Mouse (Mus musculus) stomach, postnatal 0 days (tissue): ENCODE data around the gene 1810043G02Rik. TPM values are rescaled to one million over a fixed set of nuclear protein-coding genes. Genes with fewer than 3 reads are reported as not detected.

ENCODE experiments used
- ATAC-seq: fragments of 200-750 bp; cut with Nextera tagmentation; 2 replicates; pipeline ENCODE4 v1.8.0; 2017; ENCODE audit not compliant: low FRiP score, low TSS enrichment
- DNase-seq: peaks from one replicate; pipeline ENCODE4 v3.0.0-alpha.2; 2016; ENCODE audit warnings: low spot score
- H3K27ac ChIP-seq: fragments of 300-500 bp; sonication (generic); replicated peaks from 2 replicates; pipeline ENCODE4 v1.5.1; 2014; ENCODE audit warnings: mild to moderate bottlenecking, control low read depth
- H3K27me3 ChIP-seq: fragments of 300-500 bp; sonication (generic); 2 replicates; pipeline ENCODE4 v1.6.1; 2014; ENCODE audit warnings: low read length; ENCODE audit not compliant: control insufficient read depth, insufficient read depth
- H3K36me3 ChIP-seq: fragments of 300-500 bp; sonication (generic); 2 replicates; pipeline ENCODE4 v1.6.1; 2014; ENCODE audit warnings: low read length, mixed read lengths; ENCODE audit not compliant: control insufficient read depth, insufficient read depth
- H3K4me1 ChIP-seq: fragments of 300-500 bp; sonication (generic); replicated peaks from 2 replicates; pipeline ENCODE4 v1.6.1; 2014; ENCODE audit warnings: antibody characterized with exemption; ENCODE audit not compliant: control insufficient read depth, insufficient read depth
- H3K4me2 ChIP-seq: fragments of 300-500 bp; sonication (generic); replicated peaks from 2 replicates; pipeline ENCODE4 v1.6.1; 2014; ENCODE audit warnings: low read depth, mild to moderate bottlenecking, control low read depth, moderate library complexity
- H3K4me3 ChIP-seq: fragments of 300-500 bp; sonication (generic); 2 replicates; pipeline ENCODE4 v1.5.1; 2014; ENCODE audit warnings: low read depth, low read length, control low read depth
- H3K9ac ChIP-seq: fragments of 300-500 bp; sonication (generic); 2 replicates; pipeline ENCODE4 v1.6.1; 2014; ENCODE audit warnings: mild to moderate bottlenecking, low read length, control low read depth, mixed read lengths
- H3K9me3 ChIP-seq: fragments of 300-500 bp; sonication (generic); 2 replicates; pipeline ENCODE4 v1.6.1; 2016; ENCODE audit warnings: low read length; ENCODE audit not compliant: control insufficient read depth
- CTCF ChIP-seq: IDR thresholded peaks from 2 replicates; pipeline ENCODE4 v1.5.1; 2016; ENCODE audit warnings: antibody characterized with exemption, low read depth, mild to moderate bottlenecking, moderate library complexity
- EP300 ChIP-seq: optimal IDR thresholded peaks from 2 replicates; pipeline ENCODE3; 2016; ENCODE audit warnings: antibody characterized with exemption
- WGBS: fragments of 180-500 bp; shearing (Covaris S2); extraction: QIAGEN DNeasy Blood & Tissue Kit; methylation state at CpG from one replicate; pipeline ENCODE4 v1.1.7; 2014; 5-methylcytosine and 5-hydroxymethylcytosine counted together
- polyA plus RNA-seq: library from polyadenylated mRNA; unstranded; fragments of >200 nt; fragmentation: Nextera tagmentation; extraction: Ambion mirVana; gene quantifications from 2 replicates; pipeline ENCODE4 v1.2.1, GENCODE M21; 2015

Gene 1810043G02Rik
- polyA plus RNA-seq, 1 experiment from 2014 or later, result 16.1 TPM

DNA sequence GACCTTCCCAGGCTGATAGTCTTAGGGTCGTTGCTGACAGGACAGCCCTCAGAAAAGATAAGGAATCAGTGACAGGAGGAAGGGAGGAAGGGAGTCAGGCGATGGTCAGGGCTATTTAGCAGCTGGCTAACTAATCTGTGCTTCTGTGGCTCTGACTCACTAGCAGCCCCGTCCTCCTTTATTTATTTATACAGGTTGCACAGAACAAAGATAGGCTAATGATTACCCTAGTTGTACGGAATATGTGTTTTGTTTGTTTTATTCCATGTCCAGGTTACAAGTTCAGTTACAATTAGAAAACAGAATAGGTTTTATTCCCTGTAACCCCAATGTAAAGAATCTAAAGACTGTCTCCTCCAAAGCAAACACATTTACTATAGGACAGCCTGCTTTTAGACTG lies 2.7 kb upstream of the 1810043G02Rik start:
- peak overlapping the region; percentile 75; the same call in 1 of the 2 replicates for H3K27ac ChIP-seq
- peaks cover 3% of the 10 kb centered on the region for H3K4me1 ChIP-seq
- no peak overlapping the region for H3K4me3 ChIP-seq
- no peaks in the 10 kb centered on the region for H3K36me3 ChIP-seq
- TF ChIP-seq EP300 (no peak), CTCF (no peak)
- 8% methylated on average over 4 of the region's 4 CpGs for WGBS
- H3K9ac ChIP-seq, result peak overlapping the region; percentile 8; the same call in 1 of the 2 replicates
- no peaks in the 10 kb centered on the region for H3K9me3 ChIP-seq
- DNase-seq, result peak; percentile 19
- no peaks in the 10 kb centered on the region for H3K27me3 ChIP-seq
- peak overlapping the region; percentile 11; the same call in 1 of the 2 replicates for H3K4me2 ChIP-seq
- ATAC-seq, result peak; percentile 53

DNA sequence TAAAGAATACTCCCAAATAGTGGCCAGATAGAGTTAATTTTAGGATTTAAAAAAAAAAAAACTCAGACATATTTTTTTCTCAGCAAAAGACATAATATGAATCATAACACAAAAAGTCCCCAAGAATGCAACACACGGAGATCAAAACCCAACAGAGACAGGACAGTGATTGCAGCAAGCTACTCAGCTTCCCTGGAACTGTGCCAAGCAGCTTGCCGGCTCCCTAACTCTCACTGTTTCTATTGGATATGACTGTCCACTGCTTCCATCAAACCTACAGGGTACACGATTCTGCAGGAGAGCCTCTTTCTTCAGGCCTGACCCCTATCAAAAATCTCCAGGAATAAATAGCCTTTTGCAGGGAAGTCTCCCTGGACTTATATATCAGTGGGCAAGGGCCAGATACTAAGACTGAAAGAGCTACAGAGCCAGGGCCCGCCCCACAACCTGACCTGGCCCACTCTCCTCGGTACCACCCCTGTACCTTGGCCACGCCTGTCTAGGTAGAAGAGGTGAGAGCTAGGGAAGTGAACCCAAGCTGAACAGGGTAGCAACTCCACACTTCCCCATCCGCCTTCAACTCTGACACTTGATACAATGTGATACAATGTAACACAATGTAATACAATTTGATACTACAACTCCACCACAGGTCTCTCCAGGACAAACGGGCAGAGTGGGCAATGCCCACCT lies 1.7 kb upstream of the 1810043G02Rik start:
- 48% methylated on average over 8 of the region's 8 CpGs for WGBS
- Histone ChIP-seq H3K27me3 (no peaks in the 10 kb centered on the region), H3K9me3 (no peaks in the 10 kb centered on the region), H3K36me3 (no peaks in the 10 kb centered on the region), H3K4me3 (no peak overlapping the region), H3K4me1 (peaks cover 3% of the 10 kb centered on the region), H3K4me2 (no peak overlapping the region), H3K9ac (no peak overlapping the region), H3K27ac (peak overlapping the region; percentile 20; the same call in 1 of the 2 replicates)
- TF ChIP-seq EP300 (no peak), CTCF (no peak)
- DNase-seq, result peak; percentile 60
- ATAC-seq, result peak; percentile 33; the same call in 1 of the 2 replicates

DNA sequence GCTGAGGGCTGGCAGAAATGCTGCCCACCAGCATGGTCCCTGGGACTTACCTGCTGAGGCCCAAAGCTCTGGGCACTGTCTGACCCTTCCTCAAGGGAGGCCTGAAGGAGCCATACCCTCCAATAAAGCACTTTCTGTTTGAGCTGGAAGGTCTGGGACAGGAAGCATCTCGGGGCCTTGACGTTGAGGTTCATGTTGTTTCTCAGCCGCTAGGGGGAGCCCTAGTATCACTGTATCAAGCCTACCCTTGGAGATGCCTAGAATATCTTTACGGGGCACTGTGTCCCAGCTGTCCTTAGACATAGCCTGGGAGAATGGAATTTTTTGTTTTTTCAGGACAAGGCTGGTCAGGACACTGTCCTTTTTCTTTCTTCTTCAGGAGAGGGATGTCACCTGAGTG lies 6.3 kb downstream of the 1810043G02Rik start:
- WGBS, result 3% methylated on average over 4 of the region's 4 CpGs
- no peak for TF ChIP-seq EP300
- TF ChIP-seq CTCF, result peak; percentile 96

DNA sequence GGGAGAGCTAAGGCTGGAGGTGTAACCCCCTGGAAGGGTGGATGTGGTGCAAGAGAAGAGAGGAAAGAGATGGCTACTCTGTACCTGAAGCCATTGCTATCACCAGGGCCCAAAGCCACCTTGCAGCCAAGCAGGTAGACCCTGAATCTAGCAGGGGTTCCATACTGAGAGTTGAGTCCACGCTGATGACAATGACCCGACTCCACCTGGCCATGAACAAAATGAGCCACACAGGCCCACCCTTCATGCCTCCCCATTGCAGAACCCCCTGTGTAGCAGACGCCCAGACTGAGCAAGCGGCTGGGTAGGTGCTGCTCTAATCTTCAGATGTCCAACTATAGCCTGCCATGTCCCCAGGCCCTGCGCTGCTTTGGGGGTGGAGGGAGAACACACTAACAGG lies 7.5 kb downstream of the 1810043G02Rik start:
- Histone ChIP-seq H3K4me2 (no peak overlapping the region), H3K27me3 (no peaks in the 10 kb centered on the region), H3K4me3 (no peak overlapping the region), H3K4me1 (no peaks in the 10 kb centered on the region), H3K36me3 (peaks cover 26% of the 10 kb centered on the region), H3K27ac (no peak overlapping the region), H3K9me3 (no peaks in the 10 kb centered on the region), H3K9ac (no peak overlapping the region)
- no peak for ATAC-seq
- no peak for DNase-seq
- WGBS, result 84% methylated on average over 5 of the region's 5 CpGs
- TF ChIP-seq CTCF (no peak), EP300 (no peak)

More for the DNA sequence above, 6.3 kb downstream of the 1810043G02Rik start:
- Histone ChIP-seq H3K9me3 (no peaks in the 10 kb centered on the region), H3K9ac (peak overlapping the region; percentile 35; the same call in 1 of the 2 replicates), H3K4me2 (no peak overlapping the region), H3K4me3 (no peak overlapping the region), H3K27me3 (no peaks in the 10 kb centered on the region), H3K36me3 (peaks cover 17% of the 10 kb centered on the region), H3K27ac (no peak overlapping the region), H3K4me1 (no peaks in the 10 kb centered on the region)
- DNase-seq (peak; percentile 81), ATAC-seq (peak; percentile 76)

DNA sequence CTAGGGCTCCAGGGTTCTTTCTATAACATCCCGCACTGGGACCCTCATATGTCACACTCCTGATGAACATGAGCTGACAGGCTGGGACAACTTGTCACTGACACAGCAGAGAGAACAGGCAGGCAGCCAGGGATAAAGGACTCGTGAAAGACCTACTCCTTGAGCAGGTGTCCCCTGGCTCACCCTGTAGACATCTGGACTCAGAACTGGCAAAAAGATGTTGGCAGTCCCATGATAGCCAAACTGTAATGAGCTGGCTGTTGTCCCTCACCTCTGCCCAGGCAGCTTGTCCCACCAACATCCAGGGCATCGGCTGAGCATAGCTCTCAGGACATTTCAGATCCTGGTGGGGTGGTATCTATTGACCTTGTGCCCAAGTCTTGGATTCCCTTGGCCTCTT lies 17.3 kb downstream of the 1810043G02Rik start:
- ATAC-seq (no peak), DNase-seq (no peak)
- no peak overlapping the region for H3K4me2 ChIP-seq
- 83% methylated on average over 3 of the region's 3 CpGs for WGBS
- no peaks in the 10 kb centered on the region for H3K4me1 ChIP-seq
- no peak overlapping the region for H3K9ac ChIP-seq
- no peaks in the 10 kb centered on the region for H3K9me3 ChIP-seq
- H3K27me3 ChIP-seq, result no peaks in the 10 kb centered on the region
- peaks cover 40% of the 10 kb centered on the region for H3K36me3 ChIP-seq
- TF ChIP-seq CTCF (no peak), EP300 (no peak)
- no peak overlapping the region for H3K27ac ChIP-seq
- no peak overlapping the region for H3K4me3 ChIP-seq

DNA sequence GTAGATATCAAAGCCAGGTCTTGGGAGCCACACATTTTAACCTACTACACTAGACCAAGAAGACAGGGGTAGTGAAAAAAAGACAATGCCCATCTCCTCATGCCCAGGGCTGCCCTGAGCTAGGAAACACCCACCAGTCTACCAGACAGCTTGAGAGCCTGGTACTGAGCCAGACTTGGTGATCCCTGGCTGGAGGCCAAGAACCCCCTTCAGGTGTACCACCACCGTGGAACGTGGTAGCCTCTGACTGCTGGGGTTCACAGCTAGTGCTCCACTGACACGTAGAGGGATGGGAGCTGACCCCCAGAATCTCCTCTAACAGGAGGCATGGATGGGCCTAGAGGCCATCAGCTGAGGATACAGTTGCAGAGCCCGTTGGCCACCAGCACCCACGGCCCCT lies 21.9 kb downstream of the 1810043G02Rik start:
- Histone ChIP-seq H3K4me3 (no peak overlapping the region), H3K9ac (no peak overlapping the region), H3K9me3 (no peaks in the 10 kb centered on the region), H3K36me3 (peaks cover 34% of the 10 kb centered on the region), H3K27ac (no peak overlapping the region), H3K4me1 (no peaks in the 10 kb centered on the region), H3K27me3 (no peaks in the 10 kb centered on the region), H3K4me2 (no peak overlapping the region)
- no peak for TF ChIP-seq EP300
- no peak for TF ChIP-seq CTCF
- ATAC-seq (no peak), DNase-seq (no peak)
- 88% methylated on average over 5 of the region's 5 CpGs for WGBS
